21 mouse cellular contexts compared by ENCODE assay signal in the genomic region with DNA sequence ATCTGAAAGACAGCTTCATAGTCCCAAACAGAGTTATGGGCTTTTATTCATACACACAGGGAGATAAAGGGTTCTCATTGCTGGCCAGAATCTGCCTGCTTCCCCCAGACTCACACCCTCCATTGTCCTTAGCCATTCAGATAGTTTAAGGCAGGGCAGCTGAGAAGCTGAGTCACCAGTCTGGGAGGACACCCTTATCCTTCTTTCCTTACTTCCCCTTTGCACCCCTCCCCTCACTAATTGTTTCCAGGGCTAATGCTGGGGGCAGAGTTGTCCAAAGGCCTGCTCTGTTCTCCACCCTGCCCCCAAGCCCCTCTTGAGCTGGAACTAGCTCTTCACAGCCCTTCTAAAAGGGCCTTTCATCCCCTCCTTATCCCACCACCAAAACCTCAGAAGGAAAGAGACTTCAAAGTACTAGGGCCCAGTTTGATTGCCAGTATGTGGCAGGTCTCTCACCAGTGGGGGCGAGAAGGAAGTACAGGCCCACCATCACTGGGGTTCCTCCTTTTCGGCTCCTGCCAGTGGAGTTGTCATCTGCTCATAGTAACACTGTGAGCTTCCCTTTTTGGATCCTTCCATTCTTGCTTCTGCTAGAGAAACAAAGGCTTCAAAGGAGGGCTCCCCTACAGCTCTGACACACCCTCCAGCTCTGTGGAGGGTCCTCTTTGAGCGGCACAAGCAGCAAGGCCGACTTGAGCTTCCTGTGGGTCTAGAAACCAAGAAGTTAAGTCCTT. TPM values are rescaled to one million over a fixed set of nuclear protein-coding genes. Genes with fewer than 3 reads are reported as not detected.
DNase-seq lines count a peak whose midpoint lies in the region; ATAC-seq and TF ChIP-seq lines count a peak whose summit lies in the region.
"Had no signal": no experiment of that assay in that cellular context is flagged by ENCODE, and none has a peak within 500 bp of the region (broad histone marks: within the 10 kb centered on the region; RNA-seq: fewer than 3 reads in every experiment).

No protein-coding gene starts in this region.

- no peak for TF ChIP-seq CTCF in heart, postnatal 0 days (IDR thresholded peaks at IDR 0.05; ENCODE audit: low read depth)
- TF ChIP-seq CTCF in ES-Bruce4 (IDR thresholded peaks at IDR 0.05; ENCODE audit: low read depth, low read length) = no peak
- TF ChIP-seq CTCF in bone marrow macrophage, adult 2 months (IDR thresholded peaks at IDR 0.05; ENCODE audit: low read depth, low read length) = no peak
- TF ChIP-seq CTCF in left cerebral cortex, adult 2 months (IDR thresholded peaks at IDR 0.05) = no peak

- H3K4me3 ChIP-seq in heart, postnatal 0 days (ENCODE audit: low read depth, low read length) = no peak overlapping the region
- no peak overlapping the region for H3K4me3 ChIP-seq in ES-Bruce4 (ENCODE audit: low read depth, low read length)
- H3K4me3 ChIP-seq in bone marrow macrophage, adult 2 months (ENCODE audit: insufficient read depth, low read length) = no peak overlapping the region
- no peak overlapping the region for H3K4me3 ChIP-seq in macrophage (ENCODE audit: inconsistent target)
- no peak overlapping the region for H3K4me3 ChIP-seq in left cerebral cortex, adult 2 months
- H3K4me3 ChIP-seq: heart, embryonic 13.5 days; hindbrain, embryonic 15.5 days; stomach, embryonic 15.5 days had no signal

- 50% methylated on average over 4 of the region's 4 CpGs for WGBS in heart, postnatal 0 days
- WGBS in macrophage (ENCODE audit: missing documents) = 6% methylated on average over 4 of the region's 4 CpGs

- intact Hi-C loops in heart, postnatal 25 days (cut with DNase I) = no loop called here
- intact Hi-C loops in left cerebral cortex, adult 2 months (cut with DNase I) = no loop called here

- H3K4me2 ChIP-seq in heart, postnatal 0 days (ENCODE audit: low read depth, low read length) = no peak overlapping the region
- H3K4me2 ChIP-seq: heart, embryonic 13.5 days; hindbrain, embryonic 15.5 days; lung, embryonic 14.5 days; stomach, embryonic 15.5 days had no signal

- DNase-seq in heart, postnatal 0 days (ENCODE audit: low spot score) = no peak
- DNase-seq in heart, postnatal 25 days (ENCODE audit: low spot score) = no peak
- no peak for DNase-seq in left cerebral cortex, adult 2 months (ENCODE audit: extremely low spot score in 1 of 2, low spot score in 2 of 2)
- no peak for DNase-seq in kidney, postnatal 36 days
- DNase-seq: adrenal gland, postnatal 14 days; B cell, adult 2 months; cerebellum, postnatal 14 days; gastrocnemius, postnatal 14 days; kidney, adult 18-20 months; kidney, postnatal 4 days; lung, embryonic 14.5 days; spleen, adult 18-20 months; thymus, postnatal 36 days had no signal

- H3K27ac ChIP-seq in heart, postnatal 0 days (ENCODE audit: low read depth) = no peak overlapping the region
- H3K27ac ChIP-seq in ES-Bruce4 (ENCODE audit: insufficient read depth, low read length) (no peak overlapping the region), macrophage (peak overlapping the region; percentile 51)
- peak overlapping the region; percentile 78 for H3K27ac ChIP-seq in bone marrow macrophage, adult 2 months (ENCODE audit: insufficient read depth, low read depth, low read length)
- H3K27ac ChIP-seq in left cerebral cortex, adult 2 months = no peak overlapping the region
- H3K27ac ChIP-seq: heart, embryonic 13.5 days; hindbrain, embryonic 15.5 days; stomach, embryonic 15.5 days had no signal

- H3K36me3 ChIP-seq in heart, postnatal 0 days (replicated peaks; ENCODE audit: control insufficient read depth, insufficient read depth, low read length) = no peaks in the 10 kb centered on the region
- H3K36me3 ChIP-seq in ES-Bruce4 (ENCODE audit: control insufficient read depth, insufficient read depth, low read length, poor library complexity, severe bottlenecking) = no peaks in the 10 kb centered on the region
- H3K36me3 ChIP-seq in macrophage (ENCODE audit: inconsistent target) = no peaks in the 10 kb centered on the region
- H3K36me3 ChIP-seq: G1E; heart, embryonic 13.5 days; hindbrain, embryonic 15.5 days; stomach, embryonic 15.5 days had no signal

- peaks cover 6% of the 10 kb centered on the region; the same call in 1 of the 2 replicates for H3K4me1 ChIP-seq in heart, postnatal 0 days (ENCODE audit: control insufficient read depth, insufficient read depth)
- H3K4me1 ChIP-seq in ES-Bruce4 (ENCODE audit: control insufficient read depth, insufficient read depth, low read length) = peaks cover 2% of the 10 kb centered on the region
- H3K4me1 ChIP-seq in bone marrow macrophage, adult 2 months (ENCODE audit: control insufficient read depth, insufficient read depth, low read length) = peaks cover 18% of the 10 kb centered on the region

- no peaks in the 10 kb centered on the region for H3K79me2 ChIP-seq in macrophage (ENCODE audit: inconsistent target)

- TF ChIP-seq EP300 in heart, postnatal 0 days (IDR thresholded peaks at IDR 0.05; ENCODE audit: low read depth) = no peak
- TF ChIP-seq EP300 in ES-Bruce4 (IDR thresholded peaks at IDR 0.05; ENCODE audit: insufficient read depth, low read depth, low read length) = 0 out of 2 replicates have a peak, but pooled peaks have one; percentile 14

- no peaks in the 10 kb centered on the region for H3K9me3 ChIP-seq in heart, postnatal 0 days (replicated peaks; ENCODE audit: control insufficient read depth, low read length)
- no peaks in the 10 kb centered on the region; the same call in 1 of the 2 replicates for H3K9me3 ChIP-seq in ES-Bruce4 (replicated peaks; ENCODE audit: control insufficient read depth, insufficient read depth, low read length, poor library complexity, severe bottlenecking)
- H3K9me3 ChIP-seq: G1E; hindbrain, embryonic 15.5 days; stomach, embryonic 15.5 days had no signal

- peak; percentile 55; the same call in 1 of the 2 replicates for ATAC-seq in heart, postnatal 0 days (ENCODE audit: insufficient read depth, low read depth)
- ATAC-seq in megakaryocyte-erythroid progenitor cell, adult 5-6 weeks (replicated peaks; ENCODE audit: low FRiP score, low TSS enrichment, poor library complexity, severe bottlenecking) = no peak

- no peak overlapping the region for H3K9ac ChIP-seq in heart, postnatal 0 days (replicated peaks; ENCODE audit: low read depth, low read length)
- no peak overlapping the region for H3K9ac ChIP-seq in ES-Bruce4 (ENCODE audit: low read depth, poor library complexity, severe bottlenecking)
- H3K9ac ChIP-seq: heart, embryonic 13.5 days; hindbrain, embryonic 15.5 days; lung, embryonic 14.5 days; stomach, embryonic 15.5 days had no signal

- no peak for TF ChIP-seq POLR2A in ES-Bruce4 (IDR thresholded peaks at IDR 0.05; ENCODE audit: insufficient read depth, low read length)
- TF ChIP-seq POLR2A in bone marrow macrophage, adult 2 months (IDR thresholded peaks at IDR 0.05; ENCODE audit: borderline replicate concordance, low read depth, low read length) = no peak

- no peaks in the 10 kb centered on the region for H3K27me3 ChIP-seq in heart, postnatal 0 days (ENCODE audit: control insufficient read depth, insufficient read depth, low read length)
- no peaks in the 10 kb centered on the region; the same call in 1 of the 2 replicates for H3K27me3 ChIP-seq in ES-Bruce4 (ENCODE audit: control insufficient read depth, insufficient read depth, low read length, poor library complexity, severe bottlenecking)
- H3K27me3 ChIP-seq: heart, embryonic 13.5 days; hindbrain, embryonic 15.5 days; stomach, embryonic 15.5 days had no signal

RNA-seq across cellular contexts. Expression of a gene that starts 24.3 kb away (rescaled TPM):
- total RNA-seq in heart, postnatal 0 days (2014; rRNA removed; ENCODE audit: low replicate concordance) = 12.8 and 20.2 TPM in 2 replicates
- 5.2 and 5.4 TPM in 2 replicates for polyA plus RNA-seq in heart, postnatal 0 days (2015; fragmentation: Nextera tagmentation; extraction: Ambion mirVana)
- total RNA-seq in heart, postnatal 25 days (2021) = 10 to 100 TPM; 27.6 to 33.6 TPM
- polyA plus RNA-seq in ES-Bruce4 (2011; ENCODE audit: insufficient read depth, insufficient read length, low read depth, missing spikeins) (31.2 and 32.2 TPM in 2 replicates), macrophage (2018) (145 to 272 TPM (median 160 TPM) in 3 replicates)
- 86.4 and 97.2 TPM in 2 replicates for polyA plus RNA-seq in bone marrow macrophage, adult 2 months (2012; ENCODE audit: insufficient read depth, insufficient read length, missing spikeins)
- total RNA-seq in macrophage (2018; cell fraction: chromatin; rRNA removed) = 1,000 to 10,000 TPM in 6 of 26 experiments, 100 to 1,000 TPM in 20; 275 to 1,404 (median 593) TPM
- 100 to 1,000 TPM; 170 to 422 (median 277) TPM for total RNA-seq in macrophage (2018; cell fraction: cytosol; rRNA removed)
- 1,000 to 10,000 TPM in 1 of 26 experiments, 100 to 1,000 TPM in 25; 397 to 1,005 (median 731) TPM for total RNA-seq in macrophage (2018; cell fraction: nucleus; rRNA removed)
- 10 to 100 TPM; 32.8 to 34.7 TPM for total RNA-seq in left cerebral cortex, adult 2 months (2021)
- 0.05 and 0.17 TPM in 2 replicates for total RNA-seq in megakaryocyte-erythroid progenitor cell, adult 5-6 weeks (2014; fragmentation: Nextera tagmentation)
- 0.34 TPM in 1 of 2 replicates, not detected in the other for total RNA-seq in megakaryocyte-erythroid progenitor cell, adult 5-6 weeks (2017)

Comparison
In these comparisons a context has a peak if more than half of its experiments do, and no peak if none do; other contexts are left out.
1. H3K27ac ChIP-seq: peak in bone marrow macrophage, adult 2 months (single experiment) and macrophage (single experiment); none in heart, postnatal 0 days (single experiment), ES-Bruce4 (single experiment) and left cerebral cortex, adult 2 months (single experiment).
2. RNA of a gene that starts 24.3 kb away (total RNA-seq): 32.8 to 34.7 TPM in left cerebral cortex, adult 2 months, 27.6 to 33.6 TPM in heart, postnatal 25 days and 12.8 to 20.2 TPM in heart, postnatal 0 days; 0.05 to 0.34 TPM in megakaryocyte-erythroid progenitor cell, adult 5-6 weeks; every median in the first group is over 10 times any median in the second.